Mouse (Mus musculus) forebrain, embryonic 10.5 days (tissue): ENCODE results near the gene Usf1. TPM values are rescaled to one million over a fixed set of nuclear protein-coding genes. Genes with fewer than 3 reads are reported as not detected.
A peak's percentile ranks its signal among the peaks of the same experiment; 100 is the strongest.

Experiments
- DNase-seq: peaks from one replicate; pipeline ENCODE4 v3.0.0-alpha.2; 2017; ENCODE audit warnings: low spot score; ENCODE audit errors: extremely low spot score
- H3K27ac ChIP-seq: fragments of 300-500 bp; sonication (generic); 2 replicates; pipeline ENCODE4 v1.5.1; 2016; ENCODE audit warnings: mild to moderate bottlenecking
- H3K27me3 ChIP-seq: fragments of 300-500 bp; sonication (generic); 2 replicates; pipeline ENCODE4 v1.6.1; 2016; ENCODE audit warnings: mild to moderate bottlenecking; ENCODE audit not compliant: poor library complexity, severe bottlenecking
- H3K36me3 ChIP-seq: fragments of 300-500 bp; sonication (generic); replicated peaks from 2 replicates; pipeline ENCODE4 v1.6.1; 2016; ENCODE audit warnings: mild to moderate bottlenecking, moderate library complexity
- H3K4me1 ChIP-seq: fragments of 300-500 bp; sonication (generic); 2 replicates; pipeline ENCODE4 v1.6.1; 2016
- H3K4me3 ChIP-seq: fragments of 300-500 bp; sonication (generic); 2 replicates; pipeline ENCODE4 v1.5.1; 2016; ENCODE audit warnings: mild to moderate bottlenecking, moderate library complexity
- H3K9me3 ChIP-seq: fragments of 300-500 bp; sonication (generic); 2 replicates; pipeline ENCODE4 v1.6.1; 2016; ENCODE audit warnings: mild to moderate bottlenecking, moderate library complexity
- WGBS: fragments of 180-500 bp; shearing (Covaris S2); methylation state at CpG from one replicate; pipeline ENCODE4 v1.1.7; 2016; 5-methylcytosine and 5-hydroxymethylcytosine counted together
- polyA plus RNA-seq: library from polyadenylated mRNA; unstranded; fragments of >200 nt; fragmentation: Nextera tagmentation; extraction: Ambion mirVana; gene quantifications from 2 replicates; pipeline ENCODE4 v1.2.1, GENCODE M21; 2016

Gene Usf1
- 128 and 132 TPM in 2 replicates for polyA plus RNA-seq

DNA sequence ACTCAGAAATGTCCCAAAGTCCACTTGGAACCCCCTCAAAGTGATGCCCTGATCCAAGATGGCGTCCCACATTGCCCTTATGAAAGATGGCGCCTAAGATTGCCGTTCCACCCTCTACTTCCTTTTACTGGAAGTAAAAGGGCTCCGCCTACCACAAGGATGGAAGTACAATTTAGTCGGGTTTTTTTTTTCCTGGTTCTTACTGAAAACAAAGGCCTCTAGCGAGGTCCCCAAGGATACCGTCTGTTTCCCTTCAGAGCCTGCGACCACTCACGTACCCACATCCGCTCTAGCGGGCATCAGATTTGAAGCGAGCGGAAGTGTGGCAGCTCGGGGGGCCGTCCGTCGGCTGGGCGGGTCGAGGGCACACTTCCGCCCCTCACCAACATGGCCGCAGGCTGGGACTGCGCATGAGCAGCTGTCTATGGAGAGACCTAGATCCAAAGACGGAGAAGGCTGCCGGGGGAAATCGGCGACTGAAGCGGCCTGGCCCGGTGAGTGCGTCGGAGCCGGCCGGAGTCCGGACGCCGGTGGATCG, at the start of gene Usf1:
TSS of gene Usf1 (plus strand) at position 367 of the 538 bp plus-strand sequence.
- DNase-seq = peak; percentile 93
- WGBS = under 1% methylated on average over 36 of the region's 36 CpGs
- peak within 1 kb of the TSS; percentile 97 for H3K4me3 ChIP-seq
- H3K27me3 ChIP-seq = peaks cover 29% of the 10 kb centered on the region
- peak within 1 kb of the TSS; percentile 97 for H3K27ac ChIP-seq
- H3K4me1 ChIP-seq = peaks cover 26% of the 10 kb centered on the region
- H3K9me3 ChIP-seq = no peaks in the 10 kb centered on the region
- H3K36me3 ChIP-seq = peaks cover 32% of the 10 kb centered on the region

DNA sequence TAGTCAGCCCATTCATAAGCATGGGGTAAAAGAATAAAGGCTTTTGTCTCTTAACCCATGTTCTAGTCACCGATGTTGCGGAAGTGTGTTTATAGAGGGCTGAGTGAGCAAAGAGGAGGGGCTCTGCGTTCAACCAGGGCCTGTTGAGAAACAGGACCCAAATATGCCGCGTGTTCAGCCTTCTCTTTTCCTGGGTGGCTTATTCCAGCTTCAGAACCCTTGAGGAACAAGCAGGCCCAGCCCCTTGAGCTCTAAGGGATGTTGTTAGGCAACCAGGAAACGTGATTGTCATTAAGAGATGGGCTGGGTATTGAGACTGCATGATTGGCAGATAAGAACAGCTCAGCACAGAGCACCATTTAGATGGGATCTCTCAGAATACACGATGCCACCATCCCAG, 45.2 kb upstream of the Usf1 start:
- DNase-seq = no peak
- WGBS = 78% methylated on average over 7 of the region's 7 CpGs
- H3K36me3 ChIP-seq = no peaks in the 10 kb centered on the region

DNA sequence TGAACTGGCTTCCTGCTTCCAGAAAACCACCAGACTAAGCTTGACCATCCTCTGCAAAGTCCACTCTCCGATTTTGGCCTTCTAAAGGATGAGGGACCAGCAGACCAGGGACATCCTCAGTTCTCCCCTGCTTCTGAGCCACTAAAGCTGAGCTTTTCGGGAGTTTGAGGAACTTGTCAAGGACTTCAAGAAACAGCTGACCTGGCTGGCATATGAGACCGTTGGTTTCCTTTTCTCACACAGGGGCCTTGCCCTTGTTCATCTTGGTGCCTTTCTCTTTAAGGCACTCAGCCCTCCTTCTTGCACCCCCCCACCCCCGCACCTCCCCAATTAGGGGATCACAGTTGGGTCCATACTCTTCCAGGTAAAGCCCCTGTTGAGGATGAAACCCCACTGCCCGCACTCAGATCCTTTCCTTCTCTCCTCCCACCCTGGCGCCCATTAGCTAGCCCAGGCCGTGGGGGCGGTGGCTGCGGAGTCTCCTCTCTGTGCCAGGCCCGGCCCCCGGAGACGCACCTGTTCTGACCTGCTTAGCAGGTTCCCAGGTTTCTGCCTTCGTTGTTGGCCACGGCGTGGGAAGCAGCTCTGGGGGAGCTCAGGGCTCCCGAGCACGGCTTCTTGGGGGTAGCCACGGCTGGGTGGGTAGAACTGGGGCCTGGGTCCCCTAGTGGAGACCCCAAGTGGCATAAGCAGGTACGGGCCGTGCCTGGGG, 41.1 kb upstream of the Usf1 start, which contains the start of gene Nectin4:
TSS of gene Nectin4 (plus strand) at position 255 of the 712 bp plus-strand sequence.
- Histone ChIP-seq H3K36me3 (no peaks in the 10 kb centered on the region), H3K9me3 (no peaks in the 10 kb centered on the region), H3K27me3 (peaks cover 14% of the 10 kb centered on the region), H3K4me3 (no peak within 1 kb of the TSS), H3K4me1 (peaks cover 36% of the 10 kb centered on the region), H3K27ac (no peak within 1 kb of the TSS)
- DNase-seq = no peak
- 34% methylated on average over 20 of the region's 20 CpGs for WGBS

More for the DNA sequence above, 45.2 kb upstream of the Usf1 start:
- Histone ChIP-seq H3K27ac (no peak overlapping the region), H3K4me1 (peaks cover 22% of the 10 kb centered on the region), H3K4me3 (no peak overlapping the region), H3K27me3 (peaks cover under 1% of the 10 kb centered on the region; the same call in 1 of the 2 replicates), H3K9me3 (no peaks in the 10 kb centered on the region)

DNA sequence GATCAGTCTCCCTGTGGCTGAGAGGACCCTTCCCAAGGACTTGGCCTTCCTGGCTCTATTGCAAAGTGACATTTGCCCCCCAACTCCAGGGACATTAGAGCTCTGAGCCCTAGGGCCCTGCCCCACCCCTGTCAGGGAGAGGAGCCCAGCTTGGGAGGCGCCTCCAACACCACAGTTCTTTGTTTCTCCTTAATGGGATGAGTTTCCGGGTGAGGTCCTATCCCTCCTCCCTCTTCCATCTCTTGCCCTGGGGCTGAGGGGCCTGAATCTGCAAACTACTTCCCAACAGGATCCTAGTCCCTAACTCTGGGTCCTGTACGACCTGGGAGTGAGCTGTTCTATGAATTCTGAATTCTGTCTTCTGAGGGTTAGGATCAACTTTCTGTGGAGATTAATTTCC, 38.2 kb upstream of the Usf1 start:
- no peaks in the 10 kb centered on the region for H3K36me3 ChIP-seq
- H3K27ac ChIP-seq = no peak overlapping the region
- no peaks in the 10 kb centered on the region for H3K9me3 ChIP-seq
- DNase-seq = no peak
- WGBS = 38% methylated on average over 3 of the region's 3 CpGs
- H3K4me3 ChIP-seq = no peak overlapping the region
- H3K27me3 ChIP-seq = peaks cover 14% of the 10 kb centered on the region
- peaks cover 39% of the 10 kb centered on the region for H3K4me1 ChIP-seq

GRCm38 (mm10) chr1:171373946-171374345, 37.2 kb upstream of the Usf1 start:
- Histone ChIP-seq H3K9me3 (no peaks in the 10 kb centered on the region), H3K36me3 (no peaks in the 10 kb centered on the region), H3K4me3 (no peak overlapping the region), H3K27me3 (peaks cover 24% of the 10 kb centered on the region), H3K4me1 (peaks cover 35% of the 10 kb centered on the region), H3K27ac (peak overlapping the region; percentile 75)
- 3% methylated on average over 4 of the region's 4 CpGs for WGBS
- DNase-seq = peak; percentile 22

DNA sequence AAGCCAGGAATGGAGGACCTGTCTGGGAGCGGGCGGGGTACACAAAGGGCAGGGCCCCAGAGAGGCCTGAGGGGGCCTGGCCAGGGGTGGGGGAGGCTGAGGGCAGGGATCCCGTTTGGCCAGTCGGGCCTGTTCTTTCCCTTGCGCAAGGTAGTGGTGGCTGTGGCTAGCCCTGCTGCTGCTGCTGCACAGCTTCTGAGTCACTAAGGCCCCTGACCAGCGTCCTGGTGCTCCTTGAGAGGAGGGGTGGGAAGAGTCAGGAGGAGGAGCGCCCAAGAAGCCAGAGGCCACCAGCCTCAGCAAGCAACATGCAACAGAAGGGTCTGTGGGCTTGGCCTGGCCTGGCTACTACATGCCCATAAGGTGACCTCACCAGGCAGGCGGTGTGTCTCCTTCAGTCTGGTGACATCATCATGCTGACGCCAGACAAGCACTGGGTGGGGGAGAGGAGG, 35.4 kb upstream of the Usf1 start:
- Histone ChIP-seq H3K4me3 (no peak overlapping the region), H3K4me1 (peaks cover 42% of the 10 kb centered on the region), H3K9me3 (no peaks in the 10 kb centered on the region), H3K27me3 (peaks cover 41% of the 10 kb centered on the region), H3K36me3 (no peaks in the 10 kb centered on the region), H3K27ac (peak overlapping the region; percentile 48; the same call in 1 of the 2 replicates)
- DNase-seq = no peak
- 41% methylated on average over 9 of the region's 9 CpGs for WGBS

DNA sequence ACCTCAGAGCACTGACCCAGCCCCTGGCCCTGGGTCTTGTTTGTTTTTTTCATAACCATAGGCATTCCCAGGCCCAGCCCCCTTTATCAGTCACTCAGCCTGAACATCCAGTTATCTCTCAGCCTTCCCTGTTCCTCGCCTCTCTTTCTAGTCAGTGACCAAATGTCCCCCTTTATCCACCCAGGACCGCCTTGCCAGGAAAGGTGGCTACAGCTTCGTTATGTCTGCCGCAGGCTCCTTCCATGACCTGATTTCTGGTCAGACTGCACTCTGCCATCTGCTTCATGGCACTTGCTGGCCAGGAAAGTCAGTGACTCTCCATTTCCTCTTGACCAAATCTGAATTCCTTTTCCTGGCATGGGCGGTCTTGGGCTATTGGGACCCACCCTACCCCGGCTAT, 32.8 kb upstream of the Usf1 start:
- no peak for DNase-seq
- no peak overlapping the region for H3K27ac ChIP-seq
- peaks cover 42% of the 10 kb centered on the region for H3K27me3 ChIP-seq
- no peak overlapping the region for H3K4me3 ChIP-seq
- H3K36me3 ChIP-seq = no peaks in the 10 kb centered on the region
- H3K4me1 ChIP-seq = peaks cover 36% of the 10 kb centered on the region
- 90% methylated on average over 6 of the region's 6 CpGs for WGBS
- H3K9me3 ChIP-seq = no peaks in the 10 kb centered on the region

DNA sequence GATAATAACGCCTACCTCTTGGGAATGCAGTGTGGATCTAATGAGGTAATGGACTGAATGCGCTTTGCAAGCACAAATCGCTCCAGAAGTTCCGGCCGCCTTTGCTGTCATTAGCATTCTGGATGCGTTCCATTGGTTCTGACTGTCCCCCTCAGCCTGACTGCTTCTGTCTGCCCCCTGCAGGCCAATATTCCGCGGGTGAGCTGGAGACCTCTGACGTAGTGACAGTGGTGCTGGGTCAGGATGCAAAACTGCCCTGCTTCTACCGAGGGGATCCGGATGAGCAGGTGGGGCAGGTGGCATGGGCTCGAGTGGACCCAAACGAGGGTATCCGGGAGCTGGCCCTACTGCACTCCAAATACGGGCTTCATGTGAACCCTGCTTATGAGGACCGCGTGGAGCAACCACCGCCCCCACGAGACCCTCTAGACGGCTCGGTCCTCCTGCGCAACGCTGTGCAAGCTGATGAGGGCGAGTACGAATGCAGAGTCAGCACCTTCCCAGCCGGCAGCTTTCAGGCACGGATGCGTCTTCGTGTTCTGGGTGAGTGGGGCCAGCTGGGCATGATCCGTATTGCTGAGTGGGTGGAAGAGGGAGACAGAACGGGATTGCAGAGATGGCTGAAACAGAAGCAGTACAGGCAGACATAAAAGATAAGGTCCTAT, 31.0 kb upstream of the Usf1 start:
- Histone ChIP-seq H3K4me1 (peaks cover 27% of the 10 kb centered on the region), H3K9me3 (no peaks in the 10 kb centered on the region), H3K36me3 (no peaks in the 10 kb centered on the region), H3K27me3 (peaks cover 44% of the 10 kb centered on the region), H3K4me3 (peak overlapping the region; percentile 40), H3K27ac (no peak overlapping the region)
- WGBS = 7% methylated on average over 31 of the region's 31 CpGs
- DNase-seq = peak; percentile 76

DNA sequence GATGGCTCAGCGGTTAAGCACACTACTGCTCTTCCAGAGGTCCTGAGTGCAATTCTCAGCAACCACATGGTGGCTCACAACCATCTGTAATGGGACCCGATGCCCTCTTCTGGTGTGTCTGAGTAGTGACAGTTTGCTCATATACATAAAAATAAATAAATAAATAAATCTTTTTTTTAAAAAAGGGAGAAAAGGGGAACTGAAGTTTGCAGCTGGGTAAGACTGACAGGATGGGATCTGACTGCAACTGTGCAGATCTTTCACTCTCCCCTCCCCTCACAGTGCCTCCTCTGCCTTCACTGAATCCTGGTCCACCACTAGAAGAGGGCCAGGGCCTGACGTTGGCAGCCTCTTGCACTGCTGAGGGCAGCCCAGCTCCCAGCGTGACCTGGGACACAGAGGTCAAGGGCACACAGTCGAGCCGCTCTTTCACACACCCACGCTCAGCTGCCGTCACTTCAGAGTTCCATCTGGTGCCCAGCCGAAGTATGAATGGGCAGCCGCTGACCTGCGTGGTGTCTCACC, 29.0 kb upstream of the Usf1 start:
- 85% methylated on average over 11 of the region's 11 CpGs for WGBS
- DNase-seq = no peak

DNA sequence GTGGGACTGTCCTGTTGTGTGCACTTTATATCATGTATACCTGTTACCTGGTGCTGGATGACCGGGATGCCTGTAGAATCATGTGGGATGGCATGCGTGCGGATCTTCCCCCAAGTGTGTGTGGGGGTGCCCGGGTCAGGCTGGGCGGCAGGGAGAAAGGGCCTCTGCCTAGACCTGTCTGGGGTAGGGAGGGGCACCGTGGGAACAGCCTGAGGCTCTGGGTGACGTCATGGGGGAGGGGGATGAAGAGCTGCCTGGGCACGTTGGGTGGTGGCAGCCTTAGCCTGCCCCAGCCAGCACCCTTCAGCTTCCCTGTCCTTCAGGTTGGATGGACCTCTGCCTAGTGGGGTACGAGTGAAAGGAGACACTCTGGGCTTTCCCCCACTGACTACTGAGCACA, 26.8 kb upstream of the Usf1 start:
- Histone ChIP-seq H3K27ac (0 out of 2 replicates have a peak overlapping the region, but pooled peaks have one; percentile 4), H3K9me3 (no peaks in the 10 kb centered on the region), H3K36me3 (no peaks in the 10 kb centered on the region), H3K4me1 (peaks cover 26% of the 10 kb centered on the region), H3K4me3 (no peak overlapping the region), H3K27me3 (peaks cover 34% of the 10 kb centered on the region)
- 71% methylated on average over 9 of the region's 9 CpGs for WGBS
- no peak for DNase-seq

More for the DNA sequence above, 29.0 kb upstream of the Usf1 start:
- Histone ChIP-seq H3K9me3 (no peaks in the 10 kb centered on the region), H3K4me1 (peaks cover 25% of the 10 kb centered on the region), H3K27me3 (peaks cover 47% of the 10 kb centered on the region), H3K36me3 (no peaks in the 10 kb centered on the region), H3K27ac (no peak overlapping the region), H3K4me3 (no peak overlapping the region)

- H3K27me3 ChIP-seq = peaks cover 26% of the 10 kb centered on the region
- H3K4me3 ChIP-seq = no peak overlapping the region
- WGBS = 70% methylated on average over 9 of the region's 9 CpGs
- H3K9me3 ChIP-seq = no peaks in the 10 kb centered on the region
- no peaks in the 10 kb centered on the region for H3K36me3 ChIP-seq
- 0 out of 2 replicates have a peak overlapping the region, but pooled peaks have one; percentile 4 for H3K27ac ChIP-seq
- H3K4me1 ChIP-seq = peaks cover 19% of the 10 kb centered on the region
- no peak for DNase-seq
Measured at GRCm38 (mm10) chr1:171385171-171385570, 25.9 kb upstream of the Usf1 start.

DNA sequence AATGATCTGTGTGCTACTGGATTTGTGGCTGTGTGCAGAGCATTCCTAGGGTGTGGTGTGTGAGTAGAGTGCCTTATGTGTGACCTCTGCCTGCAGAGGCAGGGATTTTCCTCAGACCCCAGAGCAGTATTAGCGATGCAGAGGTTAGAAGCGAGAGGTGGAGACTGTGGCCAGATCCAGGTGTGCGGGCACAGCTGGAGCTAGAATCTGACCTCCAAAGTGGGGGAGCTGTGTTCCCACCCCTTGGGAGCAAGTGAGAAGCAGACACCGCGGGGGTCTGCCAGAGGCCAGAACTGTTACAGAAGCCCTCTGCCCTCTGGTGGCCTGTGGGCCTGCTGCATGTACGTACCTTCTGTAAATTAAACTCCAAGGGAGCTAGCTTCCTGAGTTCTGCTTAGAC, 24.0 kb upstream of the Usf1 start:
- H3K36me3 ChIP-seq = no peaks in the 10 kb centered on the region
- peaks cover 14% of the 10 kb centered on the region for H3K4me1 ChIP-seq
- H3K9me3 ChIP-seq = no peaks in the 10 kb centered on the region
- no peak overlapping the region for H3K4me3 ChIP-seq
- H3K27me3 ChIP-seq = peaks cover 7% of the 10 kb centered on the region; the same call in 1 of the 2 replicates
- WGBS = 14% methylated on average over 6 of the region's 6 CpGs
- DNase-seq = peak; percentile 34
- H3K27ac ChIP-seq = no peak overlapping the region
